Mouse (Mus musculus): ENCODE measurements at regions not wholly inside any gene's neighbourhood (a gene's known extent, or its start where the extent isn't known, plus 50 kb on each side); places are given as distances from the start of the nearest gene placed in this dataset.

- TF ChIP-seq CTCF (IDR thresholded peaks at IDR 0.05; ENCODE audit: low read depth) = no peak
- no peak for TF ChIP-seq EP300 (IDR thresholded peaks at IDR 0.05; ENCODE audit: low read depth)
These were observed 203.9 kb upstream of the Serp2 start for GRCm38 (mm10) chr14:76760509-76761023.
